Mouse (Mus musculus): ENCODE data around the gene Atp2b2. TPM values are rescaled to one million over a fixed set of nuclear protein-coding genes. Genes with fewer than 3 reads are reported as not detected.

The Atp2b2 gene
- polyA plus RNA-seq, 1 experiment from 2014 or later = 0.35 TPM

DNA sequence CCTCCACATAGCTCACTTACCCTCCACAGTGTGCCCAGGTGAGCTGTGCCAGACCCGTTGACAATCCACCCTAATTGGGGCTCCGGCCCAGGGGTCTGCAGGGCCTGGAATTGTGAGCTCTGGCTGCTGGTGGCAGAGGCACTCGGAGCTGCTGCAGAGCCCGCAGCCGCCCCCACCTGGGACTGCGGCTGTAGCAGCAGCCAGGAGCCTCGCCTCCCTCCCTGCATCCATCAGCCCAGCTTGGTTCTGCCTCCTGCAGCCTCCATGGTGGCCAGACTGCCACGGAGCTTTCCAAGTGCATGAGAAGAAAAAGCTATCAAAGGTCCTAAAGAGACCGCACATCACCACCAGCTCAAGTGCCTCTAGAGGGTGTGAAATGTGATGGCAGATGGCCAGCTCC, 71.9 kb downstream of the Atp2b2 start:
- H3K9me3 ChIP-seq (replicated peaks) = no peaks in the 10 kb centered on the region
- no peak overlapping the region for H3K4me2 ChIP-seq
- H3K36me3 ChIP-seq = no peaks in the 10 kb centered on the region
- H3K4me3 ChIP-seq = no peak overlapping the region
- 51% methylated on average over 9 of the region's 9 CpGs for WGBS (ENCODE audit: insufficient replicate concordance)
- H3K9ac ChIP-seq = no peak overlapping the region
- no peaks in the 10 kb centered on the region for H3K4me1 ChIP-seq
- H3K27ac ChIP-seq = no peak overlapping the region
- H3K27me3 ChIP-seq (replicated peaks) = 0 out of 2 replicates have a peak, but pooled peaks cover 3% of the 10 kb centered on the region
- ATAC-seq = no peak

DNA sequence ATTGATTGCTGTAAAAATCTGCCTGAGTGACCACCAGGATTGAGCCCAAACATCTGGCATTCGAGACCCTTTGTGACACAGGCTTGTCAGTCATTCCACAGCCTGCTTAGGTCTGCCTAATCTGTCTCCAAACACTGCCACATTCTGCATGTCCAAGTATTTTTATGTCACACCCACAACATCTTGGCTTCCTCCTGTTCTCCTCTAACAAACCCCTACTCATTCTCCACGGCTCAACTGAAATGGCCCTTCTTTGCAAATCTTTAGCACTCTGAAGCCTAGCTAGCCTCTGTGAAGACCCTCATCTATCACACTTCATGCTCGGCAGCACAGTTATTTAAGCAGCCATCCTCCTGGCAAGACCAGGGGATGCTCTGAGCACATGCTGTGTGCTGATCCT, 72.7 kb downstream of the Atp2b2 start:
- H3K4me1 ChIP-seq = no peaks in the 10 kb centered on the region
- H3K4me3 ChIP-seq = no peak overlapping the region
- WGBS (ENCODE audit: insufficient replicate concordance) = 39% methylated on average over 3 of the region's 3 CpGs
- H3K27ac ChIP-seq = no peak overlapping the region
- H3K9ac ChIP-seq = no peak overlapping the region
- ATAC-seq = no peak
- no peaks in the 10 kb centered on the region for H3K9me3 ChIP-seq (replicated peaks)
- 0 out of 2 replicates have a peak, but pooled peaks cover 3% of the 10 kb centered on the region for H3K27me3 ChIP-seq (replicated peaks)
- H3K4me2 ChIP-seq = no peak overlapping the region
- no peaks in the 10 kb centered on the region for H3K36me3 ChIP-seq

DNA sequence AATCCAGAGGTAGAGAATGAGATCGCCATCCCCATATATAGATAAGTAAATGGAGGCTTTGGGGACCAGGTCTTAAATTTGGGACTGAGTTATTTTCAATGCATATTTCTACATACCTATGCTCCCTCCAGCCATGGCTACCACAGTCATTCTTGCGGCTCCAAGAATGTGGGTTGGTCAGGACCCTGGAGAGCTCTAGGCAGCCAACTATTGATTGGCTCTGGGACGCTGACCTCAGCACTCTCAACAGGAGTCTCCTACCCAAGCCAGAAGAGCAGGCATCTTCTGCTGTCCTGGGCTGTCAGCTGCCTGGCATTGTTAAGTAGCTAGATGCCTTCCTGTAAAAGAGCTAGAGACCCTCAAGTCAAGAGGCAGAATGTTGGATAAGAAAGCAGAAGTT, 79.6 kb downstream of the Atp2b2 start:
- H3K27ac ChIP-seq = no peak overlapping the region
- ATAC-seq = no peak
- no peak overlapping the region for H3K4me3 ChIP-seq
- no peaks in the 10 kb centered on the region for H3K4me1 ChIP-seq
- no peaks in the 10 kb centered on the region for H3K9me3 ChIP-seq (replicated peaks)
- H3K9ac ChIP-seq = no peak overlapping the region
- no peaks in the 10 kb centered on the region for H3K36me3 ChIP-seq
- 10% methylated on average over 3 of the region's 3 CpGs for WGBS (ENCODE audit: insufficient replicate concordance)
- H3K27me3 ChIP-seq (replicated peaks) = no peaks in the 10 kb centered on the region
- no peak overlapping the region for H3K4me2 ChIP-seq

DNA sequence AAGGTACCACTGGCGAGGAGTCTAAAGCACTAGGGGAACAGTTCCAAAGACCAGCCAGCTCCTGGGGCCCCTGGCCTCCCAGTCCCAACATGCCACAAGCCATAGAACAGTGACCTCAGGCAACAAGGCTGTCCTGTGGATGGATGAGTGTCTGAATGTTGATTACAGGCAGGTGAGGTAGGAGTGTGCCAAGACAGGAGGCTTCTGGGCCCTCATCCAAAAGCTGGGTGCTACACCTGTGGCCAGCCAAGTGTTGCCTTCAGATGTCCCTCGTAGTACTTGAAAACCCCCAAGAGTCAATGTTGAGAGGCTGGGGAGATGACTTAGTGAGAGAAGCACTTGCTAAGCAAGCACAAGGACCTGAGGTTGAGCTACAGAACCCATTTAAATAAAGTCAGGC, 80.8 kb downstream of the Atp2b2 start:
- Histone ChIP-seq H3K4me1 (no peaks in the 10 kb centered on the region), H3K4me2 (no peak overlapping the region), H3K4me3 (no peak overlapping the region), H3K36me3 (no peaks in the 10 kb centered on the region), H3K9ac (no peak overlapping the region), H3K27ac (no peak overlapping the region), H3K27me3 (replicated peaks) (no peaks in the 10 kb centered on the region), H3K9me3 (replicated peaks) (no peaks in the 10 kb centered on the region)
- 59% methylated on average over 2 of the region's 2 CpGs for WGBS (ENCODE audit: insufficient replicate concordance)
- ATAC-seq = no peak

DNA sequence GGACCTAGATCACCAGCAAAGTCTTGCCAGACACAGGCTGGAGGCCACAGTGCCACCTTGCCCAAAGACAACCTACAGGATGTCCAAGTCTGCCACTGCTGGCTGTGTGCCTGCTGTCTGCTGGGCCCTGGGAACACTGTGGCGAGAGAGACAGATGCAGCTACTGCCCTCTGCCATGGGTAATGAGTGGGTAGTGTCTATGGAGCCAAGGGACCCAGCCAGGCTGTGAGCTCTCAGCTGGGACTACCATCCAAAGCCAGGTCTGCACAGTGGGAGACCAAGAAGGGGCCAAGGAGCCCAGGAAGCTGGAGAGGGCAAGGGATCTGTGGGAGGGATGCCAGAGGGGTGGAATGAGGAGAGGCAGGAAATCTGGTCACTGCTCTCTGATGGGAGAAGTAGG, 83.1 kb downstream of the Atp2b2 start:
- H3K4me1 ChIP-seq = no peaks in the 10 kb centered on the region
- no peaks in the 10 kb centered on the region for H3K9me3 ChIP-seq (replicated peaks)
- ATAC-seq = no peak
- no peaks in the 10 kb centered on the region for H3K36me3 ChIP-seq
- H3K27me3 ChIP-seq (replicated peaks) = no peaks in the 10 kb centered on the region
- 31% methylated on average over 1 of the region's 1 CpGs for WGBS (ENCODE audit: insufficient replicate concordance)
- no peak overlapping the region for H3K4me2 ChIP-seq
- H3K4me3 ChIP-seq = no peak overlapping the region
- H3K9ac ChIP-seq = no peak overlapping the region
- no peak overlapping the region for H3K27ac ChIP-seq

DNA sequence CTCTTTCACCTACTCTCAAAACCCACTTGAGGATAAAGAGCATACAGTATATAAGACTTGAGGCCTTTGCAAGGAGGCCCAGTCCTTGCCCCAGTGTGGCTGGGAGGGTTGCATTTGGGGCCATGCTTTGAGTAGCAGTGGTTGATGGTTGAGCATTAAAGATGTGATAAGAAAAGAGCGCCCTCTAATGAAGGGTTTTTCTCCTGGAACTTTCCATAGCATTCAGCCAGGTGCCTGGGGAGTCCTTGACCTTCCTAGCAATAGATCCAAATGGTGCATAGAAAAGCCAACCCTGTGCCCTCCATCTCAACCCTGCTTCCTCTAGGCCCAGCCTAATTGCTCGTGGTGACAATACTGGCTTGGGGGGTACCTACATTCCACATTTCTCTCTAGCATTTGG, 83.7 kb downstream of the Atp2b2 start:
- ATAC-seq = no peak
- H3K36me3 ChIP-seq = no peaks in the 10 kb centered on the region
- H3K27ac ChIP-seq = no peak overlapping the region
- H3K9me3 ChIP-seq (replicated peaks) = no peaks in the 10 kb centered on the region
- no peaks in the 10 kb centered on the region for H3K27me3 ChIP-seq (replicated peaks)
- WGBS (ENCODE audit: insufficient replicate concordance) = 29% methylated on average over 2 of the region's 2 CpGs
- H3K4me3 ChIP-seq = no peak overlapping the region
- no peak overlapping the region for H3K9ac ChIP-seq
- no peak overlapping the region for H3K4me2 ChIP-seq
- no peaks in the 10 kb centered on the region for H3K4me1 ChIP-seq

DNA sequence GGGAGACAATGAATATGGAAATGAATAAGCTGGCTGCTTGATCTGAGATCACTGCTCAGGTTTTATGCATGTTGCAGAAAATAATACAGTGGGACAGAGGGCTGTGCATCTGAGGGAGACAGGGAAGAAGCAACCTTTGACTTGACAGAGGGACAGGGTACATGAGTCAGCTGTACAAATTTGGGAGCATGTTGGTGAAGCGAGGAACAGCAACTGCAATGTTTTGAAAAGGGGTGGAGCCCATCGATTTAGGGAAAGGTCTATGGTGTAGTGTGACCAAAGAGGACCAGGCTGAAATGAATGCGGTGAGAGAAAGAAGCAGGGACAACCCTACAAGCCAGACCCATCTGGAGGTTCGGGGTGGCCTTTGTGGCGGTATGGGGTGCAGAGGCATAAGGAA, 84.4 kb downstream of the Atp2b2 start:
- 63% methylated on average over 5 of the region's 5 CpGs for WGBS (ENCODE audit: insufficient replicate concordance)
- Histone ChIP-seq H3K9me3 (replicated peaks) (no peaks in the 10 kb centered on the region), H3K4me2 (no peak overlapping the region), H3K4me3 (no peak overlapping the region), H3K27ac (no peak overlapping the region), H3K9ac (no peak overlapping the region), H3K27me3 (replicated peaks) (no peaks in the 10 kb centered on the region; the same call in 1 of the 2 replicates), H3K4me1 (no peaks in the 10 kb centered on the region), H3K36me3 (no peaks in the 10 kb centered on the region)
- no peak for ATAC-seq

DNA sequence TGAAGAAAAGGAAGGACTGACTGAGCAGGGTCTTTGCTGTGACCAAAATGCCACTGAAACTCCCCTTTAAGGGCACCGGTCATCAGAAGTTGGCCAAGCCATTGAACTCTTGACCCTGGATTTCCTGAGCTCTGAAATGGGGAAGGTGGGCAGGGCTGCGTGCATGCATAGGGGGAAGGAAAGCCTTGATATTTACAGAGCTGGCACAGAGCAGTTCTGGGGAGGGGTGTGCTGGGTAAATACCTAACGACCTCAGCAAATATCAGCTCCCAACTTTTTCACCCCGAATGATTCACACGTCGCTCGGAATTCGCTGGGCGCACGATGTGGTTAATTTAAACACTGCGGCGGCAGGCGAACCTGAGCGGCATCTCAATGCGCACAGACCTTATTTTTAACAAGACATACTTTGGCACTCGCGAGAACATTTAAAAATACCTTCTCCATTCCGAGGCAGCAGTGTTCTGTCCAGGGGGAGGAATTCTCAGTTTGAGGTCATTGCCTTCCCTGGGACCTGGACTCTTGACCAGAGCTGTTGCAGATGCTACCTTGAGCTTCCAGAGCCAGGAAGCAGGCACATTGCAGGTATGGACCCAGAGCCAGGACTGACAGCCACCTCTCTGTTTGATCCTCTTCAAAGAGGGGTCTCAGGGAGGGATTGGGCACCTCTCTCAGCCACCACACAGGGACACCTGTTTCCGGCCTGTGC, 85.0 kb downstream of the Atp2b2 start:
- Histone ChIP-seq H3K4me1 (no peaks in the 10 kb centered on the region), H3K27me3 (replicated peaks) (no peaks in the 10 kb centered on the region; the same call in 1 of the 2 replicates), H3K4me2 (no peak overlapping the region), H3K9ac (no peak overlapping the region), H3K27ac (no peak overlapping the region), H3K9me3 (replicated peaks) (no peaks in the 10 kb centered on the region), H3K36me3 (no peaks in the 10 kb centered on the region), H3K4me3 (no peak overlapping the region)
- WGBS (ENCODE audit: insufficient replicate concordance) = 65% methylated on average over 19 of the region's 19 CpGs
- ATAC-seq = no peak

DNA sequence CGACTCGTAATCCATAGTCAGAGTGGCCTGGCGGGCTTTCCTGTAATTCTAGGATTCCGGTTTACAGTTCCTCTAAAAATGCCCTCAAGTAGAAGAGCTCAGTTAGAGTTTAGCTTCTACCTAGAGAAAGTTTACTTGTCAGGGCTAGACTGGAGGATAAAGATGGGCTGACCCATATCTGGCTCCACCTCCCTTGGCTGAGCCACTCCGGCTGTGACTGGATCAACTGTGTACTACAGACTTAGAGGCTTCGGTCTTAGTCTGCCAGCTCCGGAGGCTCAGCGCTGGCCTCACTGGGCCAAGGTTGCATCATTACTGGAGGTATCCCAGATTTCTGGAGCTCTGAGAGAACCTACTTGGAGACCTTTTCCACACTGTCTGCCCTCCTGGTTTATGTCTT, 94.9 kb downstream of the Atp2b2 start:
- H3K27ac ChIP-seq = no peak overlapping the region
- ATAC-seq = no peak
- H3K4me2 ChIP-seq = no peak overlapping the region
- H3K9me3 ChIP-seq (replicated peaks) = no peaks in the 10 kb centered on the region
- no peaks in the 10 kb centered on the region for H3K4me1 ChIP-seq
- H3K36me3 ChIP-seq = no peaks in the 10 kb centered on the region
- WGBS (ENCODE audit: insufficient replicate concordance) = 77% methylated on average over 8 of the region's 8 CpGs
- H3K9ac ChIP-seq = no peak overlapping the region
- no peaks in the 10 kb centered on the region for H3K27me3 ChIP-seq (replicated peaks)
- H3K4me3 ChIP-seq = no peak overlapping the region

DNA sequence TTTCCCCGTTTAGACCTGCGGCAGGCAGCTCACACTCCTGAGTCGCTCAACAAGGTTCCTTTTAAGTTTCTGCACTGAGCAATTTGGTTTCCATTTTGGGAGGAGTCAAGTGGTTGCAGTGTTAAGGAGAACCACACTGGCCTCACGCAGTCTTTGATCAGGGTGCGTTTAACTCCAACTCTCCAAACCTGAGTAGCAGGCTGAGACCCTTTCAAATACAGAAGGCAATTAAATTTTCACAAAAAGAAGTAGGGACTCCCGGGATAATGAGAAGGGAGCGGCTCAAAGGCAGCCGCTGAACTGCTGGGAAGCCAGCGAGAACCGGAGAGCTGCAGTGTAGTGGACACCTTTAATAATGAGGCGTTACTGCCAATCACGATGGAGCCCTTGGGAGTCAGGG, 100.1 kb downstream of the Atp2b2 start:
- H3K4me1 ChIP-seq = no peaks in the 10 kb centered on the region
- H3K9ac ChIP-seq = no peak overlapping the region
- no peak overlapping the region for H3K4me3 ChIP-seq
- no peaks in the 10 kb centered on the region for H3K9me3 ChIP-seq (replicated peaks)
- no peak for ATAC-seq
- H3K36me3 ChIP-seq = no peaks in the 10 kb centered on the region
- H3K4me2 ChIP-seq = no peak overlapping the region
- H3K27me3 ChIP-seq (replicated peaks) = no peaks in the 10 kb centered on the region
- no peak overlapping the region for H3K27ac ChIP-seq
- 54% methylated on average over 12 of the region's 12 CpGs for WGBS (ENCODE audit: insufficient replicate concordance)

DNA sequence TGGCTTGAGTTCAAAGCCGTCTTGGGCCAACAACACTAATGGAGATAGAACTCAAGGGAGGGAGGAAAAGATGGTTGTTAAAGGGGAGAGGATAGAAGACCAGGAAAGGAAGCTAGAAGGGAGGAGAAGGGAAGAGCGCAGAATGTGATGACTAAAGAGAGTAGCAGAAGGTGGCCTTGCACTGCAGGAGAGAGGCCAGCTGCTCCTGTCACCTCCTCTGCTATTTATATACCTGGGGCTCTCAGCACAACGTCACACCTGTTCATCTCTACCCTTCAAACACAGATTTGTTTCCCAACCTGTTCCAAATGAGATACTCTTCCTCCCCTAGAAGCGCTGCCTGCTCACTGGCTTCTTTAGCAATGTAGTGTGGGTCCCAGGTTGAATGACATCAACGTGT, 101.1 kb downstream of the Atp2b2 start:
- 58% methylated on average over 5 of the region's 5 CpGs for WGBS (ENCODE audit: insufficient replicate concordance)
- Histone ChIP-seq H3K4me2 (no peak overlapping the region), H3K27ac (no peak overlapping the region), H3K9me3 (replicated peaks) (no peaks in the 10 kb centered on the region), H3K36me3 (no peaks in the 10 kb centered on the region), H3K27me3 (replicated peaks) (no peaks in the 10 kb centered on the region), H3K9ac (no peak overlapping the region), H3K4me3 (no peak overlapping the region), H3K4me1 (no peaks in the 10 kb centered on the region)
- no peak for ATAC-seq

DNA sequence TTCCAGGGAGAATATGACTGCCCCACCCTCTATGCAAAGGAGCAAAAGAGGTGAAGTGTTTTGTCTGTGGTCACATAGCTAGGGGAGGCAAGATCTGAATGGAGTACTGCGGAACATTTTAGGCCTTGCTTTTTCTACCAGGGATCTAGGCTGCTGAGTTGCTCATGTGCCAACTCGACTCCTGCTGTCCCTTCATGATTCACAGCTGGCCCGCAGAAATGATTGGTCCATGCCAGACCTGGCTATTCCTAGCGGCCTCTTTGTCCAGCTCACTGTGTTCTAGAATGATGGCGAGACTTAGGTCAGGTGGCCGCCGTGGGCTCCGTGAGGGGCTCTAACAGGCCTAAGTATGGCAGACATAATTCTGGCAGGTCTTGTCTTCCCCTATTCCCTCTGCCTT, 103.0 kb downstream of the Atp2b2 start:
- Histone ChIP-seq H3K27me3 (replicated peaks) (no peaks in the 10 kb centered on the region), H3K9ac (no peak overlapping the region), H3K27ac (no peak overlapping the region), H3K4me2 (no peak overlapping the region), H3K9me3 (replicated peaks) (no peaks in the 10 kb centered on the region), H3K4me1 (no peaks in the 10 kb centered on the region), H3K36me3 (no peaks in the 10 kb centered on the region), H3K4me3 (no peak overlapping the region)
- 73% methylated on average over 8 of the region's 8 CpGs for WGBS (ENCODE audit: insufficient replicate concordance)
- no peak for ATAC-seq

All from liver, embryonic 12.5 days (tissue).